ENCODE assay signal across 9 mouse cellular contexts in genomic region chr12:57281155-57282114, GRCm38 (mm10). TPM values are rescaled to one million over a fixed set of nuclear protein-coding genes. Genes with fewer than 3 reads are reported as not detected.
DNase-seq lines count a peak whose midpoint lies in the region; ATAC-seq and TF ChIP-seq lines count a peak whose summit lies in the region.
"Had no signal": no experiment of that assay in that cellular context is flagged by ENCODE, and none has a peak within 500 bp of the region (broad histone marks: within the 10 kb centered on the region; RNA-seq: fewer than 3 reads in every experiment).

No protein-coding gene starts in this region.

- peak; percentile 79 for DNase-seq in kidney, postnatal 0 days (ENCODE audit: low spot score)
- no peak for DNase-seq in kidney, adult 18-20 months
- peak; percentile 11 for DNase-seq in G1E (ENCODE audit: low spot score)
- peak; percentile 24 for DNase-seq in brain, embryonic 18.5 days (ENCODE audit: low read depth, low spot score)
- DNase-seq in hindbrain, postnatal 0 days (ENCODE audit: low spot score) = peak; percentile 82
- DNase-seq in urinary bladder, postnatal 36 days (ENCODE audit: low spot score in 2 of 2) = no peak
- no peak for DNase-seq in thymus, postnatal 10 days (ENCODE audit: low spot score in 2 of 2)

- H3K4me1 ChIP-seq in kidney, postnatal 0 days (replicated peaks; ENCODE audit: insufficient read depth, low read length) = no peaks in the 10 kb centered on the region
- H3K4me1 ChIP-seq in G1E (ENCODE audit: insufficient read depth, low read depth, low read length) = no peaks in the 10 kb centered on the region
- H3K4me1 ChIP-seq in hindbrain, postnatal 0 days (ENCODE audit: insufficient read depth, low read length) = no peaks in the 10 kb centered on the region
- H3K4me1 ChIP-seq in midbrain, embryonic 16.5 days (ENCODE audit: control insufficient read depth, insufficient read depth, low read length) = no peaks in the 10 kb centered on the region
- H3K4me1 ChIP-seq: embryonic facial prominence, embryonic 13.5 days had no signal

- no peaks in the 10 kb centered on the region for H3K9me3 ChIP-seq in kidney, postnatal 0 days (replicated peaks; ENCODE audit: low read length)
- no peaks in the 10 kb centered on the region for H3K9me3 ChIP-seq in G1E (replicated peaks)
- H3K9me3 ChIP-seq in hindbrain, postnatal 0 days (ENCODE audit: low read length) = no peaks in the 10 kb centered on the region
- H3K9me3 ChIP-seq in midbrain, embryonic 16.5 days (replicated peaks; ENCODE audit: control insufficient read depth, low read length, poor library complexity, severe bottlenecking) = no peaks in the 10 kb centered on the region
- H3K9me3 ChIP-seq: embryonic facial prominence, embryonic 13.5 days had no signal

- H3K27me3 ChIP-seq in kidney, postnatal 0 days (ENCODE audit: insufficient read depth, low read length) = no peaks in the 10 kb centered on the region
- no peaks in the 10 kb centered on the region for H3K27me3 ChIP-seq in G1E (ENCODE audit: insufficient read depth, low read length)
- H3K27me3 ChIP-seq in hindbrain, postnatal 0 days (ENCODE audit: insufficient read depth, low read length) = no peaks in the 10 kb centered on the region
- H3K27me3 ChIP-seq in midbrain, embryonic 16.5 days (ENCODE audit: control insufficient read depth, insufficient read depth, low read depth, low read length) = no peaks in the 10 kb centered on the region
- H3K27me3 ChIP-seq: embryonic facial prominence, embryonic 13.5 days had no signal

- no peak overlapping the region for H3K4me2 ChIP-seq in kidney, postnatal 0 days (ENCODE audit: low read length)
- H3K4me2 ChIP-seq in hindbrain, postnatal 0 days (ENCODE audit: low read depth, low read length) = no peak overlapping the region
- H3K4me2 ChIP-seq in midbrain, embryonic 16.5 days (ENCODE audit: low read length) = no peak overlapping the region
- H3K4me2 ChIP-seq: embryonic facial prominence, embryonic 13.5 days had no signal

- no peak overlapping the region for H3K9ac ChIP-seq in kidney, postnatal 0 days (ENCODE audit: low read depth, low read length)
- H3K9ac ChIP-seq in hindbrain, postnatal 0 days (replicated peaks; ENCODE audit: low read length) = no peak overlapping the region
- H3K9ac ChIP-seq in midbrain, embryonic 16.5 days (ENCODE audit: low read depth, low read length) = no peak overlapping the region
- H3K9ac ChIP-seq: embryonic facial prominence, embryonic 13.5 days had no signal

- ATAC-seq in kidney, postnatal 0 days (replicated peaks; ENCODE audit: low FRiP score, low read depth) = no peak
- ATAC-seq in G1E (ENCODE audit: extremely low read depth, insufficient number of reproducible peaks, low FRiP score, poor library complexity, severe bottlenecking) = no peak
- ATAC-seq in hindbrain, postnatal 0 days = peak; percentile 58; the same call in 1 of the 2 replicates
- peak; percentile 62; the same call in 1 of the 2 replicates for ATAC-seq in midbrain, embryonic 16.5 days

- H3K36me3 ChIP-seq in kidney, postnatal 0 days (ENCODE audit: insufficient read depth, low read length) = no peaks in the 10 kb centered on the region
- H3K36me3 ChIP-seq in G1E (replicated peaks) = no peaks in the 10 kb centered on the region
- no peaks in the 10 kb centered on the region for H3K36me3 ChIP-seq in hindbrain, postnatal 0 days (ENCODE audit: insufficient read depth, low read length)
- no peaks in the 10 kb centered on the region for H3K36me3 ChIP-seq in midbrain, embryonic 16.5 days (ENCODE audit: control insufficient read depth, insufficient read depth, low read length)
- H3K36me3 ChIP-seq: embryonic facial prominence, embryonic 13.5 days had no signal

- H3K27ac ChIP-seq in kidney, postnatal 0 days = no peak overlapping the region
- no peak overlapping the region for H3K27ac ChIP-seq in hindbrain, postnatal 0 days
- H3K27ac ChIP-seq in midbrain, embryonic 16.5 days (ENCODE audit: low read length) = no peak overlapping the region
- H3K27ac ChIP-seq: embryonic facial prominence, embryonic 13.5 days had no signal

- TF ChIP-seq CTCF in kidney, postnatal 0 days (IDR thresholded peaks at IDR 0.05; ENCODE audit: low read depth) = peak; percentile 86
- no peak for TF ChIP-seq CTCF in G1E (IDR thresholded peaks at IDR 0.05; ENCODE audit: low read depth, low read length)
- peak; percentile 76 for TF ChIP-seq CTCF in hindbrain, postnatal 0 days (IDR thresholded peaks at IDR 0.05; ENCODE audit: low read depth)

- 50% methylated on average over 3 of the region's 3 CpGs for WGBS in kidney, postnatal 0 days
- WGBS in hindbrain, postnatal 0 days = 39% methylated on average over 3 of the region's 3 CpGs
- WGBS in midbrain, embryonic 16.5 days = 53% methylated on average over 3 of the region's 3 CpGs

- H3K4me3 ChIP-seq in kidney, postnatal 0 days (replicated peaks; ENCODE audit: low read depth, low read length) = no peak overlapping the region
- H3K4me3 ChIP-seq in G1E (ENCODE audit: low read depth, low read length) = no peak overlapping the region
- H3K4me3 ChIP-seq in hindbrain, postnatal 0 days (ENCODE audit: low read length) = no peak overlapping the region
- no peak overlapping the region for H3K4me3 ChIP-seq in midbrain, embryonic 16.5 days (ENCODE audit: low read depth, low read length)
- H3K4me3 ChIP-seq: embryonic facial prominence, embryonic 13.5 days had no signal

RNA-seq across cellular contexts. Expression of gene Mipol1, which starts 51.2 kb away (rescaled TPM):
- 12.5 and 13.1 TPM in 2 replicates for polyA plus RNA-seq in kidney, postnatal 0 days (2015; fragmentation: Nextera tagmentation; extraction: Ambion mirVana)
- total RNA-seq in G1E (2014; fragmentation: Nextera tagmentation) (44.8 and 49.7 TPM in 2 replicates), G1E (2017) (17.4 and 23.7 TPM in 2 replicates)
- polyA plus RNA-seq in G1E (2012) = 4.4 and 5.2 TPM in 2 replicates
- total RNA-seq in hindbrain, postnatal 0 days (2014; rRNA removed) = 6.3 and 6.5 TPM in 2 replicates
- polyA plus RNA-seq in hindbrain, postnatal 0 days (2015; fragmentation: Nextera tagmentation; extraction: Ambion mirVana) = 4.5 and 5.4 TPM in 2 replicates
- 3.8 and 4.5 TPM in 2 replicates for polyA plus RNA-seq in midbrain, embryonic 16.5 days (2015; fragmentation: Nextera tagmentation; extraction: Ambion mirVana)

RNA-seq across cellular contexts. Expression of gene Prps1l3, which starts 51.2 kb away (rescaled TPM):
- polyA plus RNA-seq in kidney, postnatal 0 days (2015; fragmentation: Nextera tagmentation; extraction: Ambion mirVana) = 46.6 and 53.9 TPM in 2 replicates
- total RNA-seq in G1E (2014; fragmentation: Nextera tagmentation) (130 and 142 TPM in 2 replicates), G1E (2017) (191 and 203 TPM in 2 replicates)
- 39.2 and 41.0 TPM in 2 replicates for polyA plus RNA-seq in G1E (2012)
- 18.9 and 23.3 TPM in 2 replicates for total RNA-seq in hindbrain, postnatal 0 days (2014; rRNA removed)
- polyA plus RNA-seq in hindbrain, postnatal 0 days (2015; fragmentation: Nextera tagmentation; extraction: Ambion mirVana) = 15.1 and 15.8 TPM in 2 replicates
- 27.3 and 29.9 TPM in 2 replicates for polyA plus RNA-seq in midbrain, embryonic 16.5 days (2015; fragmentation: Nextera tagmentation; extraction: Ambion mirVana)

Comparison
In these comparisons a context has a peak if more than half of its experiments do, and no peak if none do; other contexts are left out.
1. DNase-seq: peak in kidney, postnatal 0 days (single experiment), G1E (single experiment), brain, embryonic 18.5 days (single experiment) and hindbrain, postnatal 0 days (single experiment); none in kidney, adult 18-20 months (single experiment), urinary bladder, postnatal 36 days (0 of 2) and thymus, postnatal 10 days (0 of 2).
2. ATAC-seq: peak in hindbrain, postnatal 0 days (single experiment) and midbrain, embryonic 16.5 days (single experiment); none in kidney, postnatal 0 days (single experiment) and G1E (single experiment).